Mouse (Mus musculus) heart, postnatal 0 days (tissue): ENCODE data around the gene Zfp369. TPM values are rescaled to one million over a fixed set of nuclear protein-coding genes. Genes with fewer than 3 reads are reported as not detected.

Source experiments
- polyA plus RNA-seq: library from polyadenylated mRNA; unstranded; fragments of >200 nt; fragmentation: Nextera tagmentation; extraction: Ambion mirVana; gene quantifications from 2 replicates; pipeline ENCODE4 v1.2.1, GENCODE M21; 2015
- total RNA-seq: library from RNA; depleted of rRNA; stranded (reverse); fragments of >200 nt; gene quantifications from 2 replicates; pipeline ENCODE4 v1.2.3, GENCODE M21; 2014; ENCODE audit warnings: low replicate concordance; rRNA removed

Zfp369 gene
- total and polyA plus RNA-seq, 2 experiments from 2014 or later = 6.2 to 27.6 TPM

Other genes starting within 250 kb of the Zfp369 start
- not detected in 2 replicates for gene Spata31d1c, start 245.8 kb upstream of the Zfp369 start, total RNA-seq
- not detected in 2 replicates for gene Spata31d1c, start 245.8 kb upstream of the Zfp369 start, polyA plus RNA-seq
- not detected in 2 replicates for gene Prss47, start 226.1 kb upstream of the Zfp369 start, total RNA-seq
- gene Prss47, start 226.1 kb upstream of the Zfp369 start, polyA plus RNA-seq = not detected in 2 replicates
- gene Mfsd14b, start 165.8 kb upstream of the Zfp369 start, total RNA-seq = 35.6 and 37.1 TPM in 2 replicates
- gene Mfsd14b, start 165.8 kb upstream of the Zfp369 start, polyA plus RNA-seq = 24.2 and 26.9 TPM in 2 replicates
- gene Olfr465-ps1, start 140.7 kb upstream of the Zfp369 start, total RNA-seq = not detected in 2 replicates
- gene Olfr465-ps1, start 140.7 kb upstream of the Zfp369 start, polyA plus RNA-seq = not detected in 2 replicates
- not detected in 2 replicates for gene Olfr466, start 128.6 kb upstream of the Zfp369 start, total RNA-seq
- gene Olfr466, start 128.6 kb upstream of the Zfp369 start, polyA plus RNA-seq = not detected in 2 replicates
- not detected in 2 replicates for gene Nlrp4f, start 72.8 kb upstream of the Zfp369 start, total RNA-seq
- not detected in 2 replicates for gene Nlrp4f, start 72.8 kb upstream of the Zfp369 start, polyA plus RNA-seq
- gene Gm10775, start 19.3 kb upstream of the Zfp369 start, total RNA-seq = not detected in 2 replicates
- not detected in 2 replicates for gene Gm10775, start 19.3 kb upstream of the Zfp369 start, polyA plus RNA-seq
- not detected in 2 replicates for gene Gm10139, start 233.9 kb downstream of the Zfp369 start, total RNA-seq
- gene Gm10139, start 233.9 kb downstream of the Zfp369 start, polyA plus RNA-seq = not detected in 2 replicates